Mouse (Mus musculus): ENCODE measurements around the gene Dnaja3.

The Dnaja3 gene

GRCm38 (mm10) chr16:4635760-4636159 is 4.0 kb upstream of the Dnaja3 start:
- in situ Hi-C loops (cut with MboI; ENCODE audit: low pct_unique_long_range_greater_than_20kb in 1 of 2, low sequenced_read_pairs in 2 of 2, unreplicated experiment in 1 of 2), result no loop called here

- in situ Hi-C loops (cut with MboI; ENCODE audit: low pct_unique_long_range_greater_than_20kb in 1 of 2, low sequenced_read_pairs in 2 of 2, unreplicated experiment in 1 of 2), result no loop called here
Measured at GRCm38 (mm10) chr16:4638891-4639390, 848 bp upstream of the Dnaja3 start.

GRCm38 (mm10) chr16:4640267-4641005 is 647 bp downstream of the Dnaja3 start:
- in situ Hi-C loops (cut with MboI; ENCODE audit: low pct_unique_long_range_greater_than_20kb in 1 of 2, low sequenced_read_pairs in 2 of 2, unreplicated experiment in 1 of 2), result no loop called here

- in situ Hi-C loops (cut with MboI; ENCODE audit: low pct_unique_long_range_greater_than_20kb in 1 of 2, low sequenced_read_pairs in 2 of 2, unreplicated experiment in 1 of 2), result no loop called here
Measured at GRCm38 (mm10) chr16:4641119-4641838, 1.5 kb downstream of the Dnaja3 start.

GRCm38 (mm10) chr16:4642190-4642589 is 2.4 kb downstream of the Dnaja3 start:
- in situ Hi-C loops (cut with MboI; ENCODE audit: low pct_unique_long_range_greater_than_20kb in 1 of 2, low sequenced_read_pairs in 2 of 2, unreplicated experiment in 1 of 2), result no loop called here

GRCm38 (mm10) chr16:4642937-4643336 is 3.1 kb downstream of the Dnaja3 start:
- in situ Hi-C loops (cut with MboI; ENCODE audit: low pct_unique_long_range_greater_than_20kb in 1 of 2, low sequenced_read_pairs in 2 of 2, unreplicated experiment in 1 of 2), result no loop called here

- in situ Hi-C loops (cut with MboI; ENCODE audit: low pct_unique_long_range_greater_than_20kb in 1 of 2, low sequenced_read_pairs in 2 of 2, unreplicated experiment in 1 of 2), result no loop called here
Measured at GRCm38 (mm10) chr16:4643670-4644419, 4.1 kb downstream of the Dnaja3 start.

GRCm38 (mm10) chr16:4645867-4646266 is 6.1 kb downstream of the Dnaja3 start:
- in situ Hi-C loops (cut with MboI; ENCODE audit: low pct_unique_long_range_greater_than_20kb in 1 of 2, low sequenced_read_pairs in 2 of 2, unreplicated experiment in 1 of 2), result no loop called here

- in situ Hi-C loops (cut with MboI; ENCODE audit: low pct_unique_long_range_greater_than_20kb in 1 of 2, low sequenced_read_pairs in 2 of 2, unreplicated experiment in 1 of 2), result no loop called here
Measured at GRCm38 (mm10) chr16:4646831-4647230, 7.0 kb downstream of the Dnaja3 start.

- in situ Hi-C loops (cut with MboI; ENCODE audit: low pct_unique_long_range_greater_than_20kb in 1 of 2, low sequenced_read_pairs in 2 of 2, unreplicated experiment in 1 of 2), result no loop called here
Measured at GRCm38 (mm10) chr16:4647651-4648141, 7.9 kb downstream of the Dnaja3 start.

- in situ Hi-C loops (cut with MboI; ENCODE audit: low pct_unique_long_range_greater_than_20kb in 1 of 2, low sequenced_read_pairs in 2 of 2, unreplicated experiment in 1 of 2), result no loop called here
Measured at GRCm38 (mm10) chr16:4648416-4649023, 8.7 kb downstream of the Dnaja3 start.

GRCm38 (mm10) chr16:4649211-4649610 is 9.4 kb downstream of the Dnaja3 start:
- in situ Hi-C loops (cut with MboI; ENCODE audit: low pct_unique_long_range_greater_than_20kb in 1 of 2, low sequenced_read_pairs in 2 of 2, unreplicated experiment in 1 of 2), result no loop called here

GRCm38 (mm10) chr16:4649692-4650091 is 9.9 kb downstream of the Dnaja3 start:
- in situ Hi-C loops (cut with MboI; ENCODE audit: low pct_unique_long_range_greater_than_20kb in 1 of 2, low sequenced_read_pairs in 2 of 2, unreplicated experiment in 1 of 2), result loop anchor here (25.0 kb wide), 1 partner anchor 337 kb away; no protein-coding TSS in a partner anchor

GRCm38 (mm10) chr16:4650161-4650560 is 10.4 kb downstream of the Dnaja3 start:
- in situ Hi-C loops (cut with MboI; ENCODE audit: low pct_unique_long_range_greater_than_20kb in 1 of 2, low sequenced_read_pairs in 2 of 2, unreplicated experiment in 1 of 2), result loop anchor here (25.0 kb wide), 1 partner anchor 338 kb away; no protein-coding TSS in a partner anchor

- in situ Hi-C loops (cut with MboI; ENCODE audit: low pct_unique_long_range_greater_than_20kb in 1 of 2, low sequenced_read_pairs in 2 of 2, unreplicated experiment in 1 of 2), result loop anchor here (25.0 kb wide), 1 partner anchor 339 kb away; no protein-coding TSS in a partner anchor
Measured at GRCm38 (mm10) chr16:4651081-4651480, 11.3 kb downstream of the Dnaja3 start.

GRCm38 (mm10) chr16:4651624-4652023 is 11.8 kb downstream of the Dnaja3 start:
- in situ Hi-C loops (cut with MboI; ENCODE audit: low pct_unique_long_range_greater_than_20kb in 1 of 2, low sequenced_read_pairs in 2 of 2, unreplicated experiment in 1 of 2), result loop anchor here (25.0 kb wide), 1 partner anchor 339 kb away; no protein-coding TSS in a partner anchor

GRCm38 (mm10) chr16:4652707-4653416 is 13.1 kb downstream of the Dnaja3 start:
- in situ Hi-C loops (cut with MboI; ENCODE audit: low pct_unique_long_range_greater_than_20kb in 1 of 2, low sequenced_read_pairs in 2 of 2, unreplicated experiment in 1 of 2), result loop anchor here (25.0 kb wide), 1 partner anchor 341 kb away; no protein-coding TSS in a partner anchor

Measured in mouse embryonic stem cell (cell line).